Mouse (Mus musculus): ENCODE results near the gene Rabl6.

The Rabl6 gene

DNA sequence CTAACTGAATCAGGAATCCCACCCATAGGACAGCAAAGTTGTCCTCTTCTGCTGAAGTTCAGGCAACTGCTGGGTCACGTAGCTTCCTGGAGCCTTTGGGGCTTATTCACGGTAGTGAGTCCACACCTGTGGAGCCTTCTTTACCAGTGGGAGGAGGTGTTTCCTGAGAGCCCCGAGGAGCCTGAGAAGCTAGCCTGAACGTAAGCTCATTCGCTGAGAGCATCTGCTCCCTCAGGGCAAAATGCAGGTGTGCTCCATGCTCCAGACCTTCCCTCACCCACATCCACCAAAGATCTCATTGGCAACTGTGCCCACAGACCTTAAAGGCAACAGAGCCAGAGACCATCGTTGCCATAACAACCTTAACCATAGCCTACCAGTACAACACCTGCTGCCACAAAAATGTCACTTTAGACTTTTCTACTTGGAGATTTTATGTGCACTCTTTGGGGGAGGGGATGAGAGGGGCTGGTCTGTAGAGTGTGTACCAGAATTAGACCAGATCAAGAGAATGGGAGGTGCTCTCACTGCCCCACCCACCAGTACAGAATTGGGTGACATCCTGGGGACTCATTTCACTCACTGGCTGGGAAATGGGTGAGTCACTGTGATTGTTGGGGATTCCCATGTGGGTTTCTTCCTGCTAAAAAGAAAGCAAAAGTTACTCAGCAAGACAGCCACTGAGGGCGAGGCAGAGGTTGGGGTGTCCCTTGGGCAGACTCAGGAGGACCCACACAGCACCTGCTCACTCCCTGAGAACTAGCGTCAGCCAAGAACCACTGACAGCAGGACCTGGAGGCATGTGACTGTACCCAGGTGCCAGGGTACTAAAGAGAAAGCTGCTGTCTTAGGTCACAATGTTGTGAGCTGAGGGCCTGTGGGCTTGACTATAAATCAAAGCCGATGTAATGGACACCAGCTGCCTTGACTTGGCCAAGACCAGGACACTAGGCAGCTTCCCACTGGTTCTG is 59.0 kb downstream of the Rabl6 start:
- 67% methylated on average over 9 of the region's 9 CpGs for WGBS

DNA sequence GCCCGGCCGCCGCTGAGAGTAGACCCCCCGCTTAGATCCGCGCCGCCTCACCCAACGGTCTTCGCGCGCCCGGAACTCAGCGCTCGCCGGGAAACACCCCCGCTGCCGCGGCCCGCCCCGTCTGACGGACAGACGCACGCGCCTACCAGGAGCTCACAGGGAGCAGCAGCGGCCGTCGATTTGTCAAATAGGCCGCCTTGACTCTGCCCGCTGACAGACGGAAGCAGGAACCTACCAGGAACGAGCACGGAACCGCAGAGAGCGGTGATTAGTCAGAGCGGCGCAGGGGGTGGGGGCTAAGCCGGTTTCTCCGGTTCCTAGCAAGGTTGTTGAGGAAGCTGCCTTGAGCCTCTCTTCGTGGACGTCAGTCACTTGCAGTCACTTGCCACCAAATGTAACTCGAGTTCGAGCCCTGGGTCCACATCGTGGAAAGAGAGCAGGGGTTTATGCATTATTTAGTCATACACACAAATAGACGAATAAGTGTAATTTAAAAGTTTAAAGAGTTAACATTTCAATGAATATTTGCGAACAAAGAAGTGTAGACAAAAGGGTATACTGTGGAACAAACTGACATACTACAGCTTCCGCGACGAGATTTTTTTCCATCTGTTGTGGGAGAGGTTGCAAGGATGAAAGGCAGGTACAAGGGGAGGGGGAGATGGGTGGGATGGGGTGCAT is 61.4 kb downstream of the Rabl6 start, which contains the start of gene Traf2:
Traf2 (minus strand) TSS at position 130 of the 681 bp plus-strand sequence.
- WGBS: 2% methylated on average over 48 of the region's 48 CpGs

DNA sequence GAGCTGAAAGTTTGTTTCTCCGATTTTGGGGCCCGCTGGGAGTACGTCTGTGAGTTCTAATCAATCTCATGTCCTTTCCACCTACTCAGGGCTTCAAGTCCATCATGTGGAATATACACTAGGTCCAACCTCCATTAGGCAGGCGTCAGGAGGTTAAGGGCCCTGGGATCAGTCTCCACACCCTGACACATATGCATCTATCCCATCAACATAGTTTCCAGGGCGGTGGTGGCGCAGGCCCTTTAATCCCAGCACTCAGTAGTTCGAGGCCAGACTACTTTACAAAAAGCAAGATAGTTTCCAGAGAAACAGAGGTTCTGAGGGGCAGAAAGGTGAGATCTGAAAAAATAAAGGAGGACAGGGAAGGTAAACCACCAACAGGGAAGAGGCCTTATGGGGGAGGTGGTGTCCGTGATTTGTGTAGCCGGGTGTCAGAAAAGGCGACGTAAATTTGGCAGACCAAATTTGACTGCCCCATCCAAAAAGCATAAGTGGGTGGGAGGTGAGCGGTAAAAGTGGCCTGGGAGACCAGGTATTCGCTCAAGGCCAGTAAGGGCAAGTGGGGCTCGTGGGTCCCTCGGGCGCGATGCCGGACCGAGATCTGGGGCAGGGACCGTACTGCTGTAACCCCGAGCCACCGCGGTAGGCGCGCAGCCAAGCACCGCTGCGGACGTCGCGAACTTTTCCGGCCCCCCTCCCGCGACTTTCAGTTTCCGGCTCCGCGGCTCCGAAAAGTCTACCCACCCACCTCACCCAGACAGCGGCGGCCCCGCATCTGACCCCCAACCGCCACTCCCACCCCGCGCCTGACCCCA is 62.1 kb downstream of the Rabl6 start:
- WGBS: 10% methylated on average over 40 of the region's 43 CpGs

DNA sequence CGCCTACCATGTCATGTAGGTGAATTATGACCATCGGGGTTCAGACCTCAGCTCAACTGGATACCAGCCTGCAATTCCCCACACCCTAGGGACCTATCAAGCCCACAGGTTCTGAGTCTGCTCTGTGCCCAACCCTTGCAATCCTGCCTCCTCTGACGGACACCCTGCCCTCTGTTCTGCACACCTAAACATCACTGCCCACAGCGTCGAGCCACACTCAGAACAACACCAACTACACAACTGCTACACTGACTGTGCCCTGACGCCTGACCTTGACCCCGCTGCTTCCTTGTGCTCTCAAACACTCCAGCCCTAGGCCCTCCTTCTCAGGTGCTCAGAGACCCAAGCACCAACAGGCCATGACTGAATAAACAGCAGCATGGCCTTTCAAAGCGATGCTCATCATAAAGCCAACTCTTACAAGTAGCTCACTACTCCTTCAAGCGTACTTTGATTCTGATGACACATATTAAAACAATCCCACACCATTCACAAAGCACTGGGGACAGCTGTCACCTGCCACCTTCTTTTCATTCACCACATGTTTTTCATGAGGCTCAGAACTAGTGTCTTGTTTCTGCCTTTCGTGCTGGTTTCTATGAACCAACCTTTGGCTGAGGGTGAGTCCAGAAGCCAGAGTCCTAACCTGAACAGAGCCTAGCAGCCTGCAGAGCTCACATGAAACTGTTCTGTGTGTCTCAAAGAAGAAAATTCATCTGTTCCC is 66.5 kb downstream of the Rabl6 start:
- 92% methylated on average over 10 of the region's 10 CpGs for WGBS

DNA sequence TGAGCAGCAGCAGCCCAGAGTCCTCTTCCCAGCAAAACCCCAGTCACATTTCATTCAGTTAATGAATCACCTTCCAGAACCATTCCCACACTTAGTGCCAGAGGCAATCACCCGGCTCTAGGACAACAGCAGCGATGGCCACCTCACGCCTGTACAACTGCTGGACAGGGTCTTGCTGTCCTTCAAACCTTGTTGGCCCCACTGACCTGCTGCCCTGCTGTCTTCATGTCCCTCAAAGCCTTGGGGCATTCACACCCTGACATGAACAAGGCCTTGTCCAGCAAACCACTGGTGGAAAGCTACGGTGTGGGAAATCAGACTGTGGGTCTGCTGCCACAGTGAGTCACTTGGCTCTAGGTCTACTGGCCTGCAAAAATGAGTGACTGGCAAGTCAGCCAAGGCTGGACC is 67.8 kb downstream of the Rabl6 start:
- 88% methylated on average over 4 of the region's 4 CpGs for WGBS

DNA sequence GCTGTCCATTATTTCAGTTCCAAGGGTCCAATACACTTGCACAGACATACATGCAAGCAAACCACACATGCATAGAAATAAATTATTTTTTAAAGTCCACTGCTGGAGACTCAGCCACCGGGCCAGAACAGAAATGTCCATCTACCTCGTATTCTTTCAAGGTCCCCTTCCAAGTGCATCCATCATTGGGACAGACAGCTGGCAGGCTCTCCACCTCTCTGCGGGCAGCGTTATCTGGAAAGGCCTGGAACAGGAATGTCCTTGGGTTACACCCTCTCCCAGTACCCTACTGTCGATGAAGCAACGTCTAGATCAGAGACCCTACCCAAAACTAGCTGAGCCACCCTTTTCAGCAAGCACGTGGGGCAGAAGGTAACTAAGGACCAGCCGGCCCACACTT is 71.8 kb downstream of the Rabl6 start:
- WGBS: 96% methylated on average over 8 of the region's 8 CpGs

DNA sequence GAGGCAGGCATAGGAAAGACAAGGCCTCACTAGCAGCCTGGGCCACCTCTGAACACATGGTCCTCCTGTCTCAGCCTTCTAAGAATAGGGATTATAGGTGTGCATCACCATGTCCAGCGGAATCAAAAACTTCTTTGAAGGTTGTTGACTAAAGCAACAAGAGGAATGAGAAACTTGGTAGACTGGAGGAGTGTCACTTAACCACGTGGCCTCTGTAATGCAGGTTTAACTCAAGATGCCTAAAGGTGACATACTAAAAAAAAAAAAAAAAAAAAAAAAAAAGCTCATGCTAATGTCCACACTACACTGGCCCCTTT is 73.5 kb downstream of the Rabl6 start:
- 96% methylated on average over 2 of the region's 2 CpGs for WGBS

DNA sequence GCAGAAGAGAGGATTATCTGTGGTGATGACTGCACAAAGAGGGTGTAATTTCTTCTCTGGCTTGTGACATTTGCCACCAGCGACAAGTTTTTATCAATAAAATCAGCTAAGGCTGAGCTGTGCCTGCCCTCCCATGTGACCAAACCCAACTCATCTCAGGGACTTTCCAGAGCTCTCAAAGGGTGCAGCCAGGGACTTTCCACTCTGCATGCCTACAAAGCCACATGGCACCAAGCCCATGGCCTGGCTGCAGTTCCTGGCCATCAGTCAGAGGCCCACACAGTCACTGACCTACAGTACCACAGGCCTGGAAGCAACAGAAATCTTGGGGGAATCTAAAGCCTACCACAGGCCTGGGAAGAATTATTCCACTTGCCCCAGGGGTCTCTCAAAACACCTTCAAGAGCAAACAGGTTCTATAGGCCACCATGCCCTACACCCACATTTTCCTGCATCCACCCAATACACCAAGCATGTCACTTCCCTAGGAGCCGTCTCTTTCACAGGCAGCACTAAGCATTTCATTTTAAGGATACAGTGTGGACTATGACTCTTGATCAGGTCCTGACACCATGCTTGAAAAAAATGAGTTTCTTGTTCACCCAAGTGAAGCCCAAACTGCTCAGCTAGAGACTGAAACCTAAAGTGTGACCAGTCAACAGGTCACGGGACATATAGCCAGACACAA is 74.0 kb downstream of the Rabl6 start:
- WGBS: 78% methylated on average over 3 of the region's 3 CpGs

DNA sequence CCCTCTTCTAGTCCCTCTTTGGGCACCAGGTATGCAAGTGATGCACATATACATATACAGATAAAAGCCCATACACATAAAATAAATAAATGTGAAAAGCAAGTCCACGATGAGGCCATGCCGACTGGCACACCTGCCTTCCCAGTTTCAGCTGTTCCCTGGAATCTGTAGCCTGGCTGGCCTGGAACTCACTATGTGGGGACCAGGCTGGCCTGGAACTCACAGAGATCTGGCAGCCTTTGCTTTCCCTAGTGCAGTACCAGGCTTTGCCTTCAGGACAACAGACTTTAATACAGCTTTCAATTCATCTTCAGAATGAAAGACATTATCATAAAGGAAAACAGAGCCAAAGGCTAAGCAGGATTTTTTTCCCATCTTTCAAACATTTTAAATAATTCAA is 74.6 kb downstream of the Rabl6 start:
- 91% methylated on average over 2 of the region's 2 CpGs for WGBS

Measured in cerebral cortex, adult 2 months (tissue).